Mouse (Mus musculus) cerebellum, adult 2 months (tissue): Measurements from ENCODE around the gene Strn4. TPM values are rescaled to one million over a fixed set of nuclear protein-coding genes. Genes with fewer than 3 reads are reported as not detected.

Experiments used
- DNase-seq, 2 experiments: peaks; one replicate each; pipeline ENCODE4 v3.0.0; 2021
- H3K27ac ChIP-seq: fragments of 200-500 bp; 2 replicates; pipeline ENCODE4 v1.5.1; 2012; ENCODE audit warnings: low read length, control low read depth, inconsistent platforms; ENCODE audit not compliant: insufficient read depth
- H3K27me3 ChIP-seq: fragments of 200-500 bp; 2 replicates; pipeline ENCODE4 v1.6.1; 2012; ENCODE audit warnings: inconsistent platforms, mild to moderate bottlenecking, low read length, moderate library complexity; ENCODE audit not compliant: control insufficient read depth, insufficient read depth
- H3K4me1 ChIP-seq: fragments of 200-500 bp; 2 replicates; pipeline ENCODE4 v1.6.1; 2011; ENCODE audit warnings: low read length; ENCODE audit not compliant: control insufficient read depth, insufficient read depth
- H3K4me3 ChIP-seq: fragments of 200-500 bp; replicated peaks from 2 replicates; pipeline ENCODE3; 2011; ENCODE audit warnings: mild to moderate bottlenecking, low read depth, low read length, control low read depth; ENCODE audit not compliant: insufficient read depth
- CTCF ChIP-seq: fragments of 200-500 bp; IDR thresholded peaks from 2 replicates; pipeline ENCODE4 v1.5.1; 2011; ENCODE audit warnings: low read depth, mild to moderate bottlenecking, control low read depth, low read length, moderate library complexity, borderline replicate concordance; ENCODE audit not compliant: insufficient read depth
- POLR2A ChIP-seq: fragments of 200-500 bp; IDR thresholded peaks from 2 replicates; pipeline ENCODE4 v1.6.1; 2011; ENCODE audit warnings: low read length, control low read depth, borderline replicate concordance; ENCODE audit not compliant: insufficient read depth
- whole genome bisulfite sequencing: fragments of 180-500 bp; shearing (Covaris S2); methylation state at CpG from one replicate; pipeline ENCODE4 v1.1.7; 2018; 5-methylcytosine and 5-hydroxymethylcytosine counted together
- polyA plus RNA-seq: library from polyadenylated mRNA; depleted of rRNA; stranded (reverse); fragments of >200 nt; gene quantifications from 2 replicates; pipeline ENCODE4 v1.2.3, GENCODE M21; 2012

Strn4 gene
- polyA plus RNA-seq, 1 experiment, result 160 TPM

DNA sequence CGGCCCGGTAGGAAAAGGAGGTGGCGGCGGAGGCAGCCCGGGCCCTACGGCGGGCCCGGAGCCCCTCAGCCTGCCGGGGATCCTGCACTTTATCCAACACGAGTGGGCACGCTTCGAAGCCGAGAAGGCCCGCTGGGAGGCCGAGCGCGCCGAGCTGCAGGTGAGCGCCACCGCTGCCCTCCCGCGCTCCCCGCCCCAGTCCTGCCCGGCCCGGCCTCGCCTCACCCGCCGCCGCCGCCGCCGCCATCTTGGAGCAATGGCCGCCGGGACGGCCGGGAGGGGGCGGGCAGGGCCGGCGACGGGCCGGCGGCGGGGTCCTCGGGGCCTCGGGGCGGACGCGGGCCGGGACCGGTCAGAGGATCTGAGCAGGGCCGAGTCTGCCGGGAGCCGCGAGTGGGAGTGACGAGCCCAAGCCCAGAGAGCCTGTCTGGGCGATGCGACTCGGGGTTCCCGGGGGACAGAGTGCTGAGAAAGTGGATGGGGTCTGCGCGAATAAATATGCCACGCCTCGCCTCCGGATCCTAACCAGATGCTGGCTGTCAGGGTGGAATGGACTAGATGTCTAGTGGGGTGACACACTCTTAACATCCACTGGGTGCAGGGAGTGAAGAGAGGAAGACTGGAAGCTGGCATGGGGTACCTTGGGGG, 910 bp downstream of the Strn4 start, which contains the start of gene Fkrp:
TSS of gene Fkrp (minus strand) at position 258 of the 648 bp plus-strand sequence.
- TF ChIP-seq POLR2A (0 out of 2 replicates have a peak, but pooled peaks have one; percentile 5), CTCF (no peak)
- WGBS, result under 1% methylated on average over 63 of the region's 64 CpGs
- Histone ChIP-seq H3K4me3 (peak within 1 kb of the TSS; percentile 90), H3K27ac (peak within 1 kb of the TSS; percentile 81), H3K4me1 (peaks cover 25% of the 10 kb centered on the region), H3K27me3 (no peaks in the 10 kb centered on the region)
- peak; percentile 64 to 81 for DNase-seq

DNA sequence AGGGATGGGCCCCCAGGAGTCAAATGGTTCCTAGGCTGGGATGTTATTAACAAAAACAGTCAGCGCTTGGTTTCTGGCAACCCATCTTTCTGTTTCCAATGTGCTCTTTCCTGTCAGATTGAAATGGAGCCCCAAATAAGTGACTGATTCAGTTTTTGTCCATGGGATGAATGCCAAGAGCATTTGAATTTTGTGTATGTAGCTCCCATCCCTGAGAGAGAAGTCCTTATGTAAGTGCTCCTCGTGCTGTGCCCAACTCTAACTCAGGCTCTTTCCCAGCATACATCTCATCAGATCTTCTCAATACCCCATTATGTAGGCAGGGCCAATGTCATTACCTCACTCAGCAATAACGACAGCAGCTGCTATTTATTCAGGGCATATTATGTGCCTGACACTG, 2.0 kb downstream of the Strn4 start:
- Histone ChIP-seq H3K27me3 (no peaks in the 10 kb centered on the region), H3K27ac (peak overlapping the region; percentile 81), H3K4me1 (peaks cover 35% of the 10 kb centered on the region), H3K4me3 (peak overlapping the region; percentile 90)
- 11% methylated on average over 3 of the region's 3 CpGs for WGBS
- TF ChIP-seq POLR2A (no peak), CTCF (no peak)
- peak; percentile 17 to 39 for DNase-seq

DNA sequence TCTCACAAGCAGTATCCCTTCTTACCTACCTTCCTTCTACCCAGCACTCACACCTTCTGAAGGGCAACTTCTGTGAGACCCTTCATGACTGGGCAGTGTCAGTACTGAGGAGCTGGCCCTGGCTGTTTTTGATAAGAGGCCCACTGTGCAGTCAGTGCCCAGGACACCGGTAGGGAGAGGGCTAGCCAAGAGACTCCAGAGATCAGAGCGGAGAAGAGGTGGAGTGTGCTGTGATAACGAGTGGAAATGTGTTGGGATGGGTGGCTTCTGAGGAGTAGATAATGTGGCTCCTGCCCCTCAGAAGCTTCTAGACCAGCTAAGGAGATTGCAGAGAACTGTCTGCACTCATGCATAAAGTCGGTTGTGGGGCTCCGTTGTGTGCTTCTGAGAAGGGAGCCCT, 4.1 kb downstream of the Strn4 start:
- H3K4me1 ChIP-seq, result peaks cover 49% of the 10 kb centered on the region
- H3K27ac ChIP-seq, result peak overlapping the region; percentile 32; the same call in 1 of the 2 replicates
- no peak for TF ChIP-seq CTCF
- TF ChIP-seq POLR2A, result no peak
- H3K4me3 ChIP-seq, result no peak overlapping the region
- H3K27me3 ChIP-seq, result no peaks in the 10 kb centered on the region
- 33% methylated on average over 5 of the region's 5 CpGs for WGBS
- DNase-seq, result no peak

DNA sequence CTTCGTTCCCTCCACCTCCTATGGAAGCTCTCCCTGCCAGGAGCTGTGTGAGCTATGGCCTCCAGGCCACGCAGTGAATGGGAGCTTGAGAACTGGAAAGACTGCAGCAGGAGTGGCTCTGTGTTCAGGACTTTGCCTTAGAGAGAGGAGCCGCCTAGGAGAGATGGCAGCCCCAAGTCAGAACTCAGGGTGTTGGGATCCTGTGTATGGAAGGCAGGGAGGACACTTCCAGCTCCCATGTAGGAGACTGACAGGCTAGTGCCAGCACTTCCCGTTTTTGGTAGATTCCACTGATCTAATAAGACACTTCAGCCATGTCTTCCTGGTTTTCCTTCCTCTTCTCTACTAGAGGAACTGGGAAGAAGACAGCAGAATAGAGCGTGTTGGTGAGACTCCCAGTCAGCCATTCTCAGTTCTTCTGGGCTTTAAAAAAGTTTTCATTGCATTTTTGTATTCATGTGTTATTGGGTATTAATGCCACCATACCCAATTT, 4.6 kb downstream of the Strn4 start:
- H3K4me3 ChIP-seq, result no peak overlapping the region
- TF ChIP-seq CTCF (no peak), POLR2A (no peak)
- WGBS, result 38% methylated on average over 5 of the region's 5 CpGs
- H3K27me3 ChIP-seq, result no peaks in the 10 kb centered on the region
- DNase-seq, result peak in 1 of 2 experiments; percentile 25
- H3K27ac ChIP-seq, result peak overlapping the region; percentile 32; the same call in 1 of the 2 replicates
- H3K4me1 ChIP-seq, result peaks cover 49% of the 10 kb centered on the region

DNA sequence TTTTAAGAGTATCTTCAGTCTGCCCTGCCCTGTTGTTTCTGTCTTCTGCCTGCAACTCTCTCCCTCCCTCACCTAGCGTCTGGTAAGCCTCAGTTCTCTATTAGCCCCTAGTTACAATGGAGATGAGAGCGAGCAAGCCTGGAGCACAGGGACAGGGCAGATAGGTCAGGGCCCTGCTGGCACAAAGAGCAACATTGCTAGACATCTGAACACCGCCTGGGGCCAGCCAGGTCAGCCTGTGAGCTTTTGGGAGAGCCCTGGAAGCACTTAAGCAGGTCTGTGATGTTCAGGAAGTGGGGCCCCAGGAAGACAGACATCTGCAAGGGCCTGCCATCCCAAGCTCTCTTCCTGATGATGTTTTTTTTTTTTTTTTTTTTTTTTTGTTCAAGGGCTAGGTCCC, 5.4 kb downstream of the Strn4 start:
- H3K4me1 ChIP-seq, result peaks cover 56% of the 10 kb centered on the region
- no peak overlapping the region for H3K4me3 ChIP-seq
- H3K27me3 ChIP-seq, result no peaks in the 10 kb centered on the region
- H3K27ac ChIP-seq, result peak overlapping the region; percentile 43; the same call in 1 of the 2 replicates
- peak in 1 of 2 experiments; percentile 17 for DNase-seq
- TF ChIP-seq POLR2A (no peak), CTCF (no peak)
- 22% methylated on average over 3 of the region's 3 CpGs for WGBS

DNA sequence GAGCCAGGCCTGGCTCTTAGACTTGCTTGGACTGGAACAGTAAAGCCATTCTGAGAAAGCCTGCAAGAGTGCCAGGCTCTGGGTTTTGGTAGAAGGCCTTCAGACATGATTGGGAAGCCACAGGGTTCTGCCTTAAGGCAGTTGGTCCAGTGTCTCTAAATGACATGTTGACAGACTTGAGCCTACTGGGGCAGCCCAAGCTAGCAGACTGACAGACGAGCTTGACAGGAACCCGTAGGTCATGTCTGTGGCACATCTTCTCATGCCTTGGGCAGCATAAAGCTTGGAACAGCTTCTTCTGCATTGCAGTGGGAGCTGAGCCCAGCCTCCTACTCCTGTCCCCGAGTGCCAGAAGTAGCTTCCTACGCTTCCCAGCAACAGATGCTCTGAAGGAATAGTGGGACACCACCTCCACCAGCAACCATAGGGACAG, 6.0 kb downstream of the Strn4 start:
- peaks cover 59% of the 10 kb centered on the region for H3K4me1 ChIP-seq
- 3% methylated on average over 4 of the region's 4 CpGs for WGBS

DNA sequence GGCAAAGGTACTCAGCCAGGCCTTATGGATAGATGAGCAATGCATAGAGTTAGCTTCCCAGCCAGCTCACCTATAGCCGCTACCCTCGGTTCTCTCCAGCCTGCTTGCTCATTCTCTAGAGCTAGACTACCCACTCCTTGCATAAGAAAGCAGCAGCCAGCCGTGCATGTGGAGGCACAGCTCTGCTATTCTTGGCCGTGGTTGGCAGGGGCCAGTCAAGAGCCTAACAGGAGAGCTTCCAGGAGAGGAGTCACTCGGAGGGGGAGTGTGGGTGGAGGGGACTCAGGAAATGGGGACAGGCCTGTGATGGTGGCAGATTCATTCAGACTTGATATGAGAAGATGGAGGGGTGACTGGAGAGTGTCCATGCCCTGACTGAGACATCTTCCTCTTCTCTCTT, 8.0 kb downstream of the Strn4 start:
- no peak for TF ChIP-seq CTCF
- no peak for TF ChIP-seq POLR2A
- no peaks in the 10 kb centered on the region for H3K27me3 ChIP-seq
- peak overlapping the region; percentile 52 for H3K27ac ChIP-seq
- H3K4me3 ChIP-seq, result no peak overlapping the region
- DNase-seq, result peak; percentile 47 to 58
- peaks cover 65% of the 10 kb centered on the region for H3K4me1 ChIP-seq
- 14% methylated on average over 5 of the region's 5 CpGs for WGBS

More for the DNA sequence above, 6.0 kb downstream of the Strn4 start:
- Histone ChIP-seq H3K27me3 (no peaks in the 10 kb centered on the region), H3K4me3 (no peak overlapping the region), H3K27ac (peak overlapping the region; percentile 42)
- peak; percentile 53 to 63 for DNase-seq
- TF ChIP-seq POLR2A, result no peak
- no peak for TF ChIP-seq CTCF

DNA sequence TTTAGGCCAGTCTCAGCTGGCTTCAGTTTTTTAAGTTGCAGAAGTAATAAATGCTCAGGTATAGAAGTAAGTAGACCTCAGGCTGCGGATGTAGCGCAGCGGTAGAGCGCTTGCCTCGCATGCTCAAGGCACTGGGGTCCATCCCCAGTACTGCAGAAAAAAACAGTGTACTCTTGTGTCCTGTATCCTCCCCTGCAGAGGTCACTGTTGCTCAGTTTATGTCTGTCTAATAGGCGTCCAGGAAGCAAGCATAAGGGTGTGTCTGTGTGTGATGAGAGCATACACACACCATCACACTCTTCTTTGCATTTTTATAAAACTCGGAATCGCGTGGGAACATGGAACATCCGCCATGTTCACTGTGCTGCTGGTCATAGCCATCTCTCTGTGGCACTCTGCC, 10.1 kb downstream of the Strn4 start:
- DNase-seq, result peak in 1 of 2 experiments; percentile 18
- TF ChIP-seq POLR2A, result no peak
- TF ChIP-seq CTCF, result peak; percentile 34; the same call in 1 of the 2 replicates
- H3K4me1 ChIP-seq, result peaks cover 50% of the 10 kb centered on the region
- H3K27ac ChIP-seq, result no peak overlapping the region
- no peaks in the 10 kb centered on the region for H3K27me3 ChIP-seq
- 68% methylated on average over 10 of the region's 10 CpGs for WGBS
- H3K4me3 ChIP-seq, result no peak overlapping the region
